Mouse (Mus musculus): Measurements from ENCODE around the gene Ehbp1l1. TPM values are rescaled to one million over a fixed set of nuclear protein-coding genes. Genes with fewer than 3 reads are reported as not detected.
"Not testable (repeated sequence)": the region's sequence is repeated elsewhere in the genome, so short reads cannot be mapped to it uniquely, and the experiment has no call there.

Gene Ehbp1l1
- total RNA-seq, 2 experiments from 2014 or later = 22.9 to 27.1 TPM

GRCm38 (mm10) chr19:5688200-5689087 lies 37.7 kb downstream of the Ehbp1l1 start, which contains the start of the genes Map3k11 and Pcnx3:
TSS of gene Map3k11 (plus strand) at chr19:5688742.
TSS of gene Pcnx3 (minus strand) at chr19:5688908.
- peak; percentile 99 for DNase-seq (ENCODE audit: low spot score in 2 of 2)
- intact Hi-C loops (cut with DNase I) = loop anchor here (2.0 kb wide), 2 partner anchors 40 to 78 kb away; partner anchors contain the start of genes Fam89b and Kat5

- intact Hi-C loops (cut with DNase I) = loop anchor here (2.0 kb wide), 2 partner anchors 41 to 77 kb away; partner anchors contain the start of genes Fam89b and Kat5
Measured at GRCm38 (mm10) chr19:5687738-5688137, 38.4 kb downstream of the Ehbp1l1 start.

DNA sequence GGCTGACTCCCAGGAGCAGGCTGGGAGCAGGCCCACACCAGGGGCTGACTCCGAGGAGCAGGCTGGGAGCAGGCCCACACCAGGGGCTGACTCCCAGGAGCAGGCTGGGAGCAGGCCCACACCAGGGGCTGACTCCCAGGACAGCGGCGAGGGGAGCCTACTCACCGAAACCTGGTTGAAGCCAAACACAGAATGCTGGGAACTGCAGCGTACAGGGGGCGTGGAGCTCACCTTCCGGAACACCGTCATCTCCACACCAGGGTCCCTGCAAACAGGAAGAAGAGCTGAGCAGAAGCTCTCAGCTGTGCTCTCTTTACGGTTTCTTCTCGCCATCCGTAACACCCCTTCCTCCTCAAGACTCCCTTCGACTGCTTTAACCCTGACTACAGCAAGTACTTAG lies 39.2 kb downstream of the Ehbp1l1 start:
- DNase-seq (ENCODE audit: low spot score in 2 of 2); intact Hi-C loops (cut with DNase I): not testable (repeated sequence)

More at GRCm38 (mm10) chr19:5687738-5688137, 38.4 kb downstream of the Ehbp1l1 start:
- DNase-seq (ENCODE audit: low spot score in 2 of 2) = no peak

DNA sequence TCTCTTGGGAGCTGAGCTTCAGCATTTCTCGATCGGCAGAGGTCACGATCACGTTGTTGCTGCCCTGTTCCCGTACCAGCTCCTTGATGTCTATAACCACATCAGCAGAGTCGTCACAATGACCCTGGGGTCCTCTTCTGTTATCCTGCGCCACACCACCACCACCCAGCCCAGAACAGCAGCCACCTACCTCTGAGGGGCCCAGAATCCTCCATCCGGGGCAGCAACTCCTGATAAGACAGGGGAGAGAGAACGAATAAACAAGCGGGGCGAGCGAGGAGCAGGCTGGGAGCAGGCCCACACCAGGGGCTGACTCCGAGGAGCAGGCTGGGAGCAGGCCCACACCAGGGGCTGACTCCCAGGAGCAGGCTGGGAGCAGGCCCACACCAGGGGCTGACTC lies 39.7 kb downstream of the Ehbp1l1 start:
- DNase-seq (ENCODE audit: low spot score in 2 of 2) = no peak
- intact Hi-C loops (cut with DNase I) = no loop called here

DNA sequence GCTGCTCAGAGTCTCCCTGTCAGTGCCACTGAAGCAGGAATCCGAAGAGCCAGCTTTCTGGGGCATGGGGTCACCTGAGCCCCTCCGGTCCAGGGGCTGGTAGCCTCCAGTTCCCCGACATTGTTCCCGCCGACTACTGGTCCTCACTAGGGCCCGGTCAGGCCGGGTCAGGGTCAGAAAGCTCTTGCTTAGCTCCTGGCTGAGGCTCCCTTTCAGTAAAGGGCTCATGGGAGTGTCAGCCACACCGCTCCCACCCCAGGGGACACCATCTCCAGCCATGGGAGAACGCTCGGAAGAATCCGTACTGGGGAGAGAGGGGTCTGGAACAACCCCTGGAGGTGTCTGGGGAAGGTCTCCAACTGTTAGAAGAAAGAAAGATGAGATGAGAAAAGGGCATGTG lies 40.3 kb downstream of the Ehbp1l1 start:
- intact Hi-C loops (cut with DNase I) = no loop called here
- no peak for DNase-seq (ENCODE audit: low spot score in 2 of 2)

- DNase-seq (ENCODE audit: low spot score in 2 of 2) = no peak
- intact Hi-C loops (cut with DNase I) = no loop called here
Measured at GRCm38 (mm10) chr19:5685431-5685830, 40.7 kb downstream of the Ehbp1l1 start.

DNA sequence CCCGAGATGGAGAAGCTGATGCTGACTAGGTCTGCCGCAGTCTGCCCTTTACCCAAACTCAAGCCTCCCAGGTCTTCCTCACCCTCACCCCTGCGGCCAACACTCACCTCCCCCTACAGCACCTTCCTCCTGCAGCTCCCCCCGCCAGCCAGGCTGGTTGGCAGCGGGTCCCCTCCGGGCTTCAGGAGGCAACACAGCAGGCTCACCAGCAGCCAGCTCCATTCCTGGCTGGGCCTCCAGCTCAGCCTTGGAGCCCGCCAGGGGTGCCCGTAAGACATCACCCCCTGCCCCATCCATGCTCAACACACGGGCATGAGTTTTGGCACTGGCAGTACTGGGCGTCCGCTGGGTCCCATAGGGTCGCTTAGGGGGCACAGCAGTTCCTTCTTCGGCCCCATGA lies 41.1 kb downstream of the Ehbp1l1 start:
- intact Hi-C loops (cut with DNase I) = no loop called here

GRCm38 (mm10) chr19:5684236-5684635 lies 41.9 kb downstream of the Ehbp1l1 start:
- DNase-seq (ENCODE audit: low spot score in 2 of 2) = no peak
- intact Hi-C loops (cut with DNase I) = no loop called here

More for the DNA sequence above, 41.1 kb downstream of the Ehbp1l1 start:
- no peak for DNase-seq (ENCODE audit: low spot score in 2 of 2)

GRCm38 (mm10) chr19:5680432-5680831 lies 45.7 kb downstream of the Ehbp1l1 start:
- DNase-seq (ENCODE audit: low spot score in 2 of 2) = no peak
- intact Hi-C loops (cut with DNase I) = no loop called here

DNA sequence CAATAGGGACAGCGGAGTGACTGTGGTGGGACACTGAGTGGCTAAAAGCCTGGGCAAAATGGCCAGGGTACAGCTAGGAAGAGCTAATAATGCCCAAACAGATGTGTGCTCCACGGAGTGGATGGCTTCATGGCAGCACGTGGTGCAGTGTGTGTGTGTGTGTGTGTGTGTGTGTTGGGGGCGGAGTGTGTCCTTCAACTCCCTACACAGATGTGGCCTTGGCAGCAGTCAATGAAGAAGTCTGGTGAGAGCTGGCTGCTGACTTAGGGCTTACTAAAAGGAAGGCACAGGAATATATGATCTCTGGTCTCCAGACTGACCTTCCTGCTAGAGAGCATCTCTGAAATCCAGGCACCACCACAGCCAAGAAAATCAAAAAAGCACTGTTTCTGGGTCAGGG lies 57.7 kb downstream of the Ehbp1l1 start:
- intact Hi-C loops (cut with DNase I) = no loop called here
- no peak for DNase-seq (ENCODE audit: low spot score in 2 of 2)

GRCm38 (mm10) chr19:5666386-5666785 lies 59.7 kb downstream of the Ehbp1l1 start:
- DNase-seq (ENCODE audit: low spot score in 2 of 2) = no peak
- intact Hi-C loops (cut with DNase I) = no loop called here

- no peak for DNase-seq (ENCODE audit: low spot score in 2 of 2)
- intact Hi-C loops (cut with DNase I) = no loop called here
Measured at GRCm38 (mm10) chr19:5665465-5665864, 60.7 kb downstream of the Ehbp1l1 start.

DNA sequence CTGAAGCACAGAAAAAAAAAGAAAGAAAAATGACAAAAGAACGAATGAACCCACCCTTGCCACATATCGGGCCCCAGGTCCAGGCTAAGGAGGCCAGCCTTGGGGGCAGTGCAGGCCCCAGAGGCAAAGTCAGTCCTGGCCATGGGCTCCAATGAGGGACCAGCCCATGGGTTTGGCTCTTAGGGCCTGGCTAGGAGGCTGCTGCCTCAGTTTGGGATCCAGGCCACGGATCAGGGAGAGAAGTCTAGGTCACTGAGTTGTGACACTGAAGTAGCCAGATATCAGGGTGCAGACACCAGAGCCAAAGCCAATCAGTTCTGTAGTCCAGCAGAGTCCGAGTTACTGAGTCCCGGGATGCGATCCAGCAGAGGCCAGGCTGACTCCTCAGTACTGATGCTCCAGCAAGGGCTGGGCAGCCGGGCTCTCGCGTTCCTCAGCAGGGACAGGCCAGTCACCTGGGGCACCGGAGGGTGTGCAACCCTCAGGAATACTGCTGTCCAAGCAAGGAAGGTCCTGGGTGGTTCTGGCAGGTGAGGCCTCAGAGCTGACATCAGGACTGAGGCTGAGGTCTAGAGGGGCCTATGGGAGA lies 61.4 kb downstream of the Ehbp1l1 start:
- intact Hi-C loops (cut with DNase I) = no loop called here
- no peak for DNase-seq (ENCODE audit: low spot score in 2 of 2)

DNA sequence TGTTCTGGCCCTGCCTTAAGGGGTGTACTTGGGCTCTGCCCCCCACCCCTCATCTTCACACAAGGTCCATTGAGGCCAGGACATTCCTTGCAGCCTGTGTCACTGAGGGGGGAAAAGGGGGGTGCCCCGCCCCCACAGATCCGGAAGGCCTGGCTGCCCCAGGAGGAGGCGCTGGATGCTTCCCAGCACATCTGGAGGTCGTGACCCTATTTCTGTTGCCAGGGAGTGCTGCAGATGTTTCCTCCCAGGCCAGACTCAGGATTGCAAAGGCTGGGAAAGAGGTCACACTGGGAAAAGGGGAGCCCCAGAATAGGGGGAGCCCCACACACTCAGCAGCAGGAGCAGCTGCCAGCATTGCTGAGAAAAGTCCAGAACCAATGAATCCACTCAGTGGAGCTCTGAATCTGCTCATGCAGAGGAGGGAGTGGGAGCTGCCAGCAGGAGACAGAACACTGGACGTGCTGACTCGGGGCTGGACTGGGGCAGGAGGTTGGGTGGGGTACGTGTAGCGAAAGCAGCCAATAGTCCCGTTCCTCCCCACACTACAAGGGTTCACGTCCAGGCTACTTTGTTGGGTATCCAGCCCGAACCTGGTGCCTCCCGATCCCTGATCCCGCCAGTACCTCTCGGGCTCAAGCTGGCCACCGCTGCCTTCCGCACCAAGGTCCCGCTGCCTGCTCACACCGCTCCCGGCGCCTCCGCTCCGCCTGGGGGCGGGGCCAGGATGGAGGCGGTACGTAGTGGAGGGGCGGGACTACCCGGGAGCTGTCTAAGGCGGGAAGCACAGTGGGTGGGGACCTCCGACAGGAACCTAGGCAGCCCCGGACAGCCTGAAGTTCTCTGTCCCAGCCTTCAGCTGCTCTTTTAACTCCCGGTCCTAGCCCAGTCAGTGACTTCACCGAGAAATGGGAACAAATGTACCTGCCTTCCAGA lies 62.9 kb downstream of the Ehbp1l1 start, which contains the start of gene Sipa1:
Gene Sipa1 (minus strand): TSS at position 727 of the 933 bp plus-strand sequence.
- DNase-seq (ENCODE audit: low spot score in 2 of 2) = peak; percentile 74 to 80
- intact Hi-C loops (cut with DNase I) = no loop called here

DNA sequence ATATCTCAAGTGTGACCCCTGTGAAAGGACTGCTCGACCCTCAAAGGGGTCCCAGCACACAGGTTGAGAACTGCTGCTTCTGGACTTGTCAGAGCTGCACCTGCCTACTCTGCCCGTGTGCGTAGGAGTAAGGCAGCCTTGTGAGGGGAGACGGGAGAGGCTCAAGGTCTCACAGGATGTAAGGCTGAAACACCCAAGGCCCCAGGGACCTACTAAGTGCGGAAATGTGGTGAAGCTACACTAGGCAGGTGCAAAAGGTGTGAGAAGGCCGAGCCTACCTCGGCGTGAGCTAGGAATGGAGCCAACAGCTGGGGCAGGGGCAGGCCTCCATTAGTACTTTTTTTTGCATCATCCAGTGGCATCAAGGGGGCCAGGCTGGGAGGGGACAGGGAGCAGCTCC lies 63.8 kb downstream of the Ehbp1l1 start:
- intact Hi-C loops (cut with DNase I) = no loop called here
- no peak for DNase-seq (ENCODE audit: low spot score in 2 of 2)

DNA sequence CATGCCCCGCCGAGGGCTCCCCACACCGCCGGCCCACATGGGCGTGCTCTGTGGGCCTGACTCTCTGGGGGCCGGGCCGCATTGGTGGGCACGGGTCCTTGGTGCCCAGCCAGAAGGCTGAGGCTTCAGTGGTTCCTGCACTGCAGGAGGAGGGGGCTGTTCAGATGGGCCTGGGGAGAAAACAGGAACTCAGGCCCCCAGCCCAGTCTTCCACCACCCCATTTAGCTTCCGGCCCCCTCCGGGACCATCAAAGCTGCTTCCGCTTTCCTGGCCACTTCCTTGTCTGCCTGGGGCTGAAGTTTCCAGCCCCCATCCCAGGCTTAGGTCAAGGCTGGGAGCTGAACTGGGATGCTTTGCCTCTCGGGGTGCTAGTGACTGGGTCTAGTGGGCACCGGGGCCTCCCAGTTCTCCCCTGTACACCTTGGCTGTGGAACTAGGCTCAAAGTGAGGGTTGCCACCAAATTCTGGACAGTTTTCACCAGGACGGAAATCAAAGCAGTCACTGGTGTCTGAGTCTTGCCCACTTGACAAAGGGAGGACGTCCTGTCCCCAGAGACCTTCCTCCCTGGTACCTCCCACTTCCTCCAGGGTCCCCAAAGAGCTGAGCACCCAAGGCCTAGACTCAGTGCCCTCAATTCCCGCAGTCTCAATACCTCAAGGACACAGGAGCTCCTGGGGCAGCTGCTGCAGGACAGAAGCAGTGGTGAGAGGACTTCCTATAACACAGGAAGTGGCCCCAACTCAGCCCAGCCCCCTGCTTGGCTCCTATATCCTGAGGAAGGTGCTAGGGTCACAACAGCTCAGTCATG lies 65.0 kb downstream of the Ehbp1l1 start:
- DNase-seq (ENCODE audit: low spot score in 2 of 2) = no peak
- intact Hi-C loops (cut with DNase I) = no loop called here

Data from left cerebral cortex, postnatal 36 days (tissue).